Mouse (Mus musculus) hindbrain, embryonic 11.5 days (tissue): ENCODE measurements around the gene Gas6. TPM values are rescaled to one million over a fixed set of nuclear protein-coding genes. Genes with fewer than 3 reads are reported as not detected.

Source experiments
- ATAC-seq: fragments of 200-750 bp; cut with Nextera tagmentation; 2 replicates; pipeline ENCODE4 v1.8.0; 2017; ENCODE audit warnings: mild to moderate bottlenecking, moderate TSS enrichment, moderate library complexity; ENCODE audit not compliant: low FRiP score
- DNase-seq: peaks from one replicate; pipeline ENCODE4 v3.0.0-alpha.2; 2015; ENCODE audit warnings: low spot score
- H3K27ac ChIP-seq: fragments of 300-500 bp; sonication (generic); 2 replicates; pipeline ENCODE4 v1.5.1; 2014; ENCODE audit warnings: mild to moderate bottlenecking, low read depth, low read length
- H3K27me3 ChIP-seq: fragments of 300-500 bp; sonication (generic); 2 replicates; pipeline ENCODE4 v1.6.1; 2014; ENCODE audit warnings: mild to moderate bottlenecking, low read length, moderate library complexity, mixed read lengths; ENCODE audit not compliant: control insufficient read depth, insufficient read depth
- H3K36me3 ChIP-seq: fragments of 300-500 bp; sonication (generic); 2 replicates; pipeline ENCODE4 v1.6.1; 2014; ENCODE audit warnings: mild to moderate bottlenecking, low read length, moderate library complexity, mixed read lengths; ENCODE audit not compliant: control insufficient read depth, insufficient read depth
- H3K4me1 ChIP-seq: fragments of 300-500 bp; sonication (generic); replicated peaks from 2 replicates; pipeline ENCODE4 v1.6.1; 2014; ENCODE audit warnings: low read length, mixed read lengths; ENCODE audit not compliant: control insufficient read depth, insufficient read depth
- H3K4me2 ChIP-seq: fragments of 300-500 bp; sonication (generic); replicated peaks from 2 replicates; pipeline ENCODE4 v1.6.1; 2014; ENCODE audit warnings: mild to moderate bottlenecking, low read depth, low read length
- H3K4me3 ChIP-seq: fragments of 300-500 bp; sonication (generic); 2 replicates; pipeline ENCODE4 v1.5.1; 2014; ENCODE audit warnings: low read depth, low read length
- H3K9ac ChIP-seq: fragments of 300-500 bp; sonication (generic); 2 replicates; pipeline ENCODE4 v1.6.1; 2014; ENCODE audit warnings: low read depth, low read length
- H3K9me3 ChIP-seq: fragments of 300-500 bp; sonication (generic); 2 replicates; pipeline ENCODE4 v1.6.1; 2016; ENCODE audit warnings: low read length; ENCODE audit not compliant: control insufficient read depth
- WGBS: fragments of 180-500 bp; shearing (Covaris S2); extraction: QIAGEN DNeasy Blood & Tissue Kit; methylation state at CpG from one replicate; pipeline ENCODE4 v1.1.7; 2014; 5-methylcytosine and 5-hydroxymethylcytosine counted together
- polyA plus RNA-seq: library from polyadenylated mRNA; unstranded; fragments of >200 nt; fragmentation: Nextera tagmentation; extraction: Ambion mirVana; gene quantifications from 2 replicates; pipeline ENCODE4 v1.2.1, GENCODE M21; 2014

Gas6 gene
- polyA plus RNA-seq, 1 experiment from 2014 or later: 5.9 TPM

- no peaks in the 10 kb centered on the region for H3K27me3 ChIP-seq
- H3K9me3 ChIP-seq: no peaks in the 10 kb centered on the region; the same call in 1 of the 2 replicates
- DNase-seq (no peak), ATAC-seq (no peak)
- H3K4me3 ChIP-seq: no peak overlapping the region
- H3K4me2 ChIP-seq: no peak overlapping the region
- 81% methylated on average over 7 of the region's 7 CpGs for WGBS
- H3K27ac ChIP-seq: no peak overlapping the region
- no peaks in the 10 kb centered on the region for H3K36me3 ChIP-seq
- H3K9ac ChIP-seq: no peak overlapping the region
- no peaks in the 10 kb centered on the region for H3K4me1 ChIP-seq
Observed at GRCm38 (mm10) chr8:13529891-13530316, 35.6 kb upstream of the Gas6 start.

GRCm38 (mm10) chr8:13529011-13529840, 34.9 kb upstream of the Gas6 start:
- no peaks in the 10 kb centered on the region for H3K4me1 ChIP-seq
- H3K4me2 ChIP-seq: no peak overlapping the region
- H3K36me3 ChIP-seq: no peaks in the 10 kb centered on the region
- H3K27ac ChIP-seq: no peak overlapping the region
- ATAC-seq: no peak
- H3K9me3 ChIP-seq: no peaks in the 10 kb centered on the region; the same call in 1 of the 2 replicates
- H3K27me3 ChIP-seq: no peaks in the 10 kb centered on the region
- no peak overlapping the region for H3K9ac ChIP-seq
- DNase-seq: no peak
- no peak overlapping the region for H3K4me3 ChIP-seq
- WGBS: 66% methylated on average over 15 of the region's 15 CpGs

- H3K27me3 ChIP-seq: no peaks in the 10 kb centered on the region
- H3K4me2 ChIP-seq: no peak overlapping the region
- no peak overlapping the region for H3K9ac ChIP-seq
- H3K4me1 ChIP-seq: no peaks in the 10 kb centered on the region
- H3K9me3 ChIP-seq: no peaks in the 10 kb centered on the region
- no peaks in the 10 kb centered on the region for H3K36me3 ChIP-seq
- ATAC-seq (no peak), DNase-seq (no peak)
- no peak overlapping the region for H3K27ac ChIP-seq
- H3K4me3 ChIP-seq: no peak overlapping the region
- 85% methylated on average over 7 of the region's 7 CpGs for WGBS
Observed at GRCm38 (mm10) chr8:13521392-13521791, 27.1 kb upstream of the Gas6 start.

GRCm38 (mm10) chr8:13520349-13520748, 26.1 kb upstream of the Gas6 start:
- H3K4me2 ChIP-seq: no peak overlapping the region
- H3K4me3 ChIP-seq: no peak overlapping the region
- H3K9me3 ChIP-seq: no peaks in the 10 kb centered on the region
- DNase-seq (no peak), ATAC-seq (no peak)
- no peak overlapping the region for H3K27ac ChIP-seq
- no peak overlapping the region for H3K9ac ChIP-seq
- no peaks in the 10 kb centered on the region for H3K27me3 ChIP-seq
- H3K4me1 ChIP-seq: no peaks in the 10 kb centered on the region
- WGBS: 71% methylated on average over 6 of the region's 6 CpGs
- no peaks in the 10 kb centered on the region for H3K36me3 ChIP-seq

- ATAC-seq: no peak
Observed at GRCm38 (mm10) chr8:13519503-13519902, 25.2 kb upstream of the Gas6 start.

GRCm38 (mm10) chr8:13517284-13517781, 23.0 kb upstream of the Gas6 start:
- Histone ChIP-seq H3K27ac (no peak overlapping the region), H3K27me3 (no peaks in the 10 kb centered on the region), H3K4me1 (no peaks in the 10 kb centered on the region), H3K9me3 (no peaks in the 10 kb centered on the region), H3K4me2 (no peak overlapping the region), H3K9ac (no peak overlapping the region), H3K4me3 (no peak overlapping the region), H3K36me3 (no peaks in the 10 kb centered on the region)
- ATAC-seq: no peak
- DNase-seq: no peak
- 91% methylated on average over 6 of the region's 6 CpGs for WGBS

More at GRCm38 (mm10) chr8:13519503-13519902, 25.2 kb upstream of the Gas6 start:
- Histone ChIP-seq H3K9ac (no peak overlapping the region), H3K4me3 (no peak overlapping the region), H3K27ac (no peak overlapping the region), H3K27me3 (no peaks in the 10 kb centered on the region), H3K36me3 (no peaks in the 10 kb centered on the region), H3K4me1 (no peaks in the 10 kb centered on the region), H3K9me3 (no peaks in the 10 kb centered on the region), H3K4me2 (no peak overlapping the region)
- 88% methylated on average over 9 of the region's 9 CpGs for WGBS
- no peak for DNase-seq

GRCm38 (mm10) chr8:13516728-13517127, 22.4 kb upstream of the Gas6 start:
- Histone ChIP-seq H3K9ac (no peak overlapping the region), H3K4me3 (no peak overlapping the region), H3K4me2 (no peak overlapping the region), H3K27ac (no peak overlapping the region), H3K4me1 (no peaks in the 10 kb centered on the region), H3K9me3 (no peaks in the 10 kb centered on the region), H3K27me3 (no peaks in the 10 kb centered on the region), H3K36me3 (no peaks in the 10 kb centered on the region)
- no peak for ATAC-seq
- WGBS: 89% methylated on average over 5 of the region's 5 CpGs
- no peak for DNase-seq

- ATAC-seq (no peak), DNase-seq (no peak)
- H3K4me2 ChIP-seq: no peak overlapping the region
- H3K4me3 ChIP-seq: no peak overlapping the region
- no peaks in the 10 kb centered on the region for H3K36me3 ChIP-seq
- no peaks in the 10 kb centered on the region for H3K9me3 ChIP-seq
- H3K9ac ChIP-seq: no peak overlapping the region
- WGBS: 92% methylated on average over 7 of the region's 7 CpGs
- no peaks in the 10 kb centered on the region for H3K4me1 ChIP-seq
- no peak overlapping the region for H3K27ac ChIP-seq
- H3K27me3 ChIP-seq: no peaks in the 10 kb centered on the region
Observed at GRCm38 (mm10) chr8:13516011-13516442, 21.7 kb upstream of the Gas6 start.
